Mouse (Mus musculus) liver, embryonic 14.5 days (tissue): Measurements from ENCODE around the gene Sco2. TPM values are rescaled to one million over a fixed set of nuclear protein-coding genes. Genes with fewer than 3 reads are reported as not detected.
A peak's percentile ranks its signal among the peaks of the same experiment; 100 is the strongest.

ENCODE experiments used
- ATAC-seq: fragments of 200-750 bp; cut with Nextera tagmentation; 2 replicates; pipeline ENCODE4 v1.8.0; 2017; ENCODE audit warnings: moderate number of reproducible peaks, mild to moderate bottlenecking, moderate library complexity; ENCODE audit not compliant: insufficient read depth
- DNase-seq, 3 experiments: peaks; one replicate each; pipeline ENCODE4 v3.0.0-alpha.2; 2012 to 2013; ENCODE audit warnings: low read depth in 3 of 3, low spot score in 3 of 3
- H3K27ac ChIP-seq: fragments of 300-500 bp; sonication (generic); 2 replicates; pipeline ENCODE4 v1.5.1; 2014; ENCODE audit warnings: moderate library complexity, mild to moderate bottlenecking, control low read depth, inconsistent platforms
- H3K27me3 ChIP-seq: fragments of 300-500 bp; sonication (generic); 2 replicates; pipeline ENCODE4 v1.6.1; 2014; ENCODE audit warnings: mild to moderate bottlenecking, low read length, moderate library complexity; ENCODE audit not compliant: control insufficient read depth, insufficient read depth
- H3K36me3 ChIP-seq: fragments of 300-500 bp; sonication (generic); replicated peaks from 2 replicates; pipeline ENCODE4 v1.6.1; 2014; ENCODE audit warnings: low read depth; ENCODE audit not compliant: control insufficient read depth, insufficient read depth
- H3K4me1 ChIP-seq, 2 experiments: fragments of 200-500 bp in 1 of 2; fragments of 300-500 bp in 1 of 2; sonication (generic) in 1 of 2; replicated peaks; 2 replicates each; pipeline ENCODE4 v1.6.1; 2012 to 2014; ENCODE audit warnings: antibody characterized with exemption in 1 of 2, inconsistent platforms in 1 of 2, low read length in 1 of 2; ENCODE audit not compliant: control insufficient read depth in 2 of 2, insufficient read depth in 2 of 2
- H3K4me2 ChIP-seq: fragments of 300-500 bp; sonication (generic); 2 replicates; pipeline ENCODE4 v1.6.1; 2014; ENCODE audit warnings: low read depth, mild to moderate bottlenecking, control low read depth, moderate library complexity
- H3K4me3 ChIP-seq, 2 experiments: fragments of 200-500 bp in 1 of 2; fragments of 300-500 bp in 1 of 2; sonication (generic) in 1 of 2; 2 replicates each; pipeline ENCODE4 v1.5.1; 2012 to 2014; ENCODE audit warnings: low read depth in 2 of 2, low read length in 2 of 2, mild to moderate bottlenecking in 2 of 2, control low read depth in 1 of 2, inconsistent platforms in 1 of 2, moderate library complexity in 1 of 2; ENCODE audit not compliant: insufficient read depth in 1 of 2
- H3K9ac ChIP-seq: fragments of 300-500 bp; sonication (generic); replicated peaks from 2 replicates; pipeline ENCODE4 v1.6.1; 2014; ENCODE audit warnings: mild to moderate bottlenecking, control low read depth, moderate library complexity
- H3K9me3 ChIP-seq: fragments of 300-500 bp; sonication (generic); 2 replicates; pipeline ENCODE4 v1.6.1; 2016; ENCODE audit warnings: low read length, mixed read lengths; ENCODE audit not compliant: control insufficient read depth
- CTCF ChIP-seq: IDR thresholded peaks from 2 replicates; pipeline ENCODE4 v1.5.1; 2016; ENCODE audit warnings: antibody characterized with exemption, low read depth, control low read depth
- EP300 ChIP-seq: IDR thresholded peaks from 2 replicates; pipeline ENCODE4 v1.6.1; 2016; ENCODE audit warnings: antibody characterized with exemption, low read depth
- WGBS: fragments of 180-500 bp; shearing (Covaris S2); extraction: QIAGEN DNeasy Blood & Tissue Kit; methylation state at CpG from one replicate; pipeline ENCODE4 v1.1.7; 2014; ENCODE audit not compliant: insufficient replicate concordance; 5-methylcytosine and 5-hydroxymethylcytosine counted together
- polyA plus RNA-seq, 2 experiments: library from polyadenylated mRNA; depleted of rRNA in 1 of 2; stranded (reverse) in 1 of 2; unstranded in 1 of 2; fragments of >200 nt; fragmentation: Nextera tagmentation in 1 of 2; extraction: Ambion mirVana in 1 of 2; gene quantifications; 2 replicates each; pipeline versions ENCODE4 v1.2.1 to v1.2.3; 2012 to 2014

Gene Sco2
- polyA plus RNA-seq, 2 experiments, result 2.8 to 10.7 TPM

- ATAC-seq, result 0 out of 2 replicates have a peak, but pooled peaks have one; percentile 28
- WGBS, result 68% methylated on average over 17 of the region's 17 CpGs
- Histone ChIP-seq H3K9me3 (no peaks in the 10 kb centered on the region), H3K9ac (no peak overlapping the region), H3K36me3 (no peaks in the 10 kb centered on the region), H3K4me2 (no peak overlapping the region), H3K27ac (no peak overlapping the region), H3K4me3 (no peak overlapping the region), H3K4me1 (peaks cover 0 to 5% of the 10 kb centered on the region in 2 experiments; a peak in 1 of 4 replicates), H3K27me3 (no peaks in the 10 kb centered on the region)
- no peak for TF ChIP-seq CTCF
- no peak for TF ChIP-seq EP300
- no peak for DNase-seq
These were observed 38.7 kb downstream of the Sco2 start for GRCm38 (mm10) chr15:89334774-89335537.

GRCm38 (mm10) chr15:89334271-89334670 is 39.4 kb downstream of the Sco2 start, which contains the start of gene Miox:
TSS of gene Miox (plus strand) at chr15:89334398.
- Histone ChIP-seq H3K4me3 (no peak within 1 kb of the TSS), H3K36me3 (no peaks in the 10 kb centered on the region), H3K9ac (no peak within 1 kb of the TSS), H3K9me3 (no peaks in the 10 kb centered on the region), H3K4me1 (peaks cover 0 to 3% of the 10 kb centered on the region in 2 experiments; a peak in 1 of 4 replicates), H3K27ac (no peak within 1 kb of the TSS), H3K4me2 (no peak within 1 kb of the TSS), H3K27me3 (no peaks in the 10 kb centered on the region)
- 74% methylated on average over 7 of the region's 7 CpGs for WGBS
- DNase-seq (no peak), ATAC-seq (no peak)
- TF ChIP-seq CTCF, result no peak
- TF ChIP-seq EP300, result no peak

GRCm38 (mm10) chr15:89326441-89326840 is 47.2 kb downstream of the Sco2 start:
- Histone ChIP-seq H3K36me3 (no peaks in the 10 kb centered on the region), H3K4me3 (no peak overlapping the region), H3K4me1 (peaks cover 0 to 4% of the 10 kb centered on the region in 2 experiments; a peak in 2 of 4 replicates), H3K27ac (no peak overlapping the region), H3K27me3 (no peaks in the 10 kb centered on the region; the same call in 1 of the 2 replicates), H3K9ac (no peak overlapping the region), H3K9me3 (no peaks in the 10 kb centered on the region), H3K4me2 (no peak overlapping the region)
- TF ChIP-seq EP300, result no peak
- DNase-seq (no peak), ATAC-seq (no peak)
- WGBS, result 57% methylated on average over 5 of the region's 5 CpGs

- H3K4me3 ChIP-seq, result peak overlapping the region; percentile 51 to 56
- H3K36me3 ChIP-seq, result no peaks in the 10 kb centered on the region
- peaks cover 4 to 13% of the 10 kb centered on the region in 2 experiments; a peak in 3 of 4 replicates for H3K4me1 ChIP-seq
- peak overlapping the region; percentile 51 for H3K9ac ChIP-seq
- H3K27ac ChIP-seq, result no peak overlapping the region
- TF ChIP-seq CTCF (no peak), EP300 (no peak)
- no peaks in the 10 kb centered on the region for H3K9me3 ChIP-seq
- 62% methylated on average over 4 of the region's 4 CpGs for WGBS
- no peak for DNase-seq
- no peak for ATAC-seq
- peak overlapping the region; percentile 59 for H3K4me2 ChIP-seq
- H3K27me3 ChIP-seq, result no peaks in the 10 kb centered on the region; the same call in 1 of the 2 replicates
These were observed 50.0 kb downstream of the Sco2 start for GRCm38 (mm10) chr15:89323656-89324055.

GRCm38 (mm10) chr15:89322670-89323522 is 50.8 kb downstream of the Sco2 start, which contains the start of gene Adm2:
TSS of gene Adm2 (plus strand) at chr15:89322720.
- peak within 1 kb of the TSS; percentile 51 to 56 for H3K4me3 ChIP-seq
- TF ChIP-seq EP300 (no peak), CTCF (no peak)
- peaks cover 4 to 13% of the 10 kb centered on the region in 2 experiments; a peak in 3 of 4 replicates for H3K4me1 ChIP-seq
- peak within 1 kb of the TSS; percentile 51 for H3K9ac ChIP-seq
- no peaks in the 10 kb centered on the region; the same call in 1 of the 2 replicates for H3K27me3 ChIP-seq
- no peaks in the 10 kb centered on the region for H3K36me3 ChIP-seq
- no peak within 1 kb of the TSS for H3K27ac ChIP-seq
- DNase-seq (no peak), ATAC-seq (peak; percentile 41; the same call in 1 of the 2 replicates)
- H3K9me3 ChIP-seq, result no peaks in the 10 kb centered on the region
- peak within 1 kb of the TSS; percentile 59 for H3K4me2 ChIP-seq
- 14% methylated on average over 26 of the region's 26 CpGs for WGBS

Other genes starting within 250 kb of the Sco2 start
- 8.1 and 8.5 TPM in 2 replicates for gene Hdac10, start 245.1 kb downstream of the Sco2 start, polyA plus RNA-seq (2012; rRNA removed)
- 5.3 and 6.3 TPM in 2 replicates for gene Hdac10, start 245.1 kb downstream of the Sco2 start, polyA plus RNA-seq (2014; fragmentation: Nextera tagmentation; extraction: Ambion mirVana)
- gene Mapk12, start 233.1 kb downstream of the Sco2 start, polyA plus RNA-seq (2012; rRNA removed), result 1.7 and 1.8 TPM in 2 replicates
- 1.1 TPM in 2 replicates for gene Mapk12, start 233.1 kb downstream of the Sco2 start, polyA plus RNA-seq (2014; fragmentation: Nextera tagmentation; extraction: Ambion mirVana)
- 0.84 TPM in 2 replicates for gene Mapk11, start 224.2 kb downstream of the Sco2 start, polyA plus RNA-seq (2012; rRNA removed)
- 0.49 and 0.83 TPM in 2 replicates for gene Mapk11, start 224.2 kb downstream of the Sco2 start, polyA plus RNA-seq (2014; fragmentation: Nextera tagmentation; extraction: Ambion mirVana)
- 21.6 and 23.7 TPM in 2 replicates for gene Plxnb2, start 193.1 kb downstream of the Sco2 start, polyA plus RNA-seq (2012; rRNA removed)
- 16.4 and 18.3 TPM in 2 replicates for gene Plxnb2, start 193.1 kb downstream of the Sco2 start, polyA plus RNA-seq (2014; fragmentation: Nextera tagmentation; extraction: Ambion mirVana)
- 4.5 TPM in 2 replicates for gene Dennd6b, start 177.3 kb downstream of the Sco2 start, polyA plus RNA-seq (2012; rRNA removed)
- gene Dennd6b, start 177.3 kb downstream of the Sco2 start, polyA plus RNA-seq (2014; fragmentation: Nextera tagmentation; extraction: Ambion mirVana), result 1.6 and 2.4 TPM in 2 replicates
- 11.6 and 15.3 TPM in 2 replicates for gene Ppp6r2, start 162.3 kb downstream of the Sco2 start, polyA plus RNA-seq (2012; rRNA removed)
- gene Ppp6r2, start 162.3 kb downstream of the Sco2 start, polyA plus RNA-seq (2014; fragmentation: Nextera tagmentation; extraction: Ambion mirVana), result 17.7 and 19.5 TPM in 2 replicates
- 20.8 and 29.3 TPM in 2 replicates for gene Sbf1, start 58.5 kb downstream of the Sco2 start, polyA plus RNA-seq (2012; rRNA removed)
- 17.8 and 23.5 TPM in 2 replicates for gene Sbf1, start 58.5 kb downstream of the Sco2 start, polyA plus RNA-seq (2014; fragmentation: Nextera tagmentation; extraction: Ambion mirVana)
- gene Adm2, start 51.1 kb downstream of the Sco2 start, polyA plus RNA-seq (2012; rRNA removed), result 2.5 and 2.7 TPM in 2 replicates
- 1.2 and 1.6 TPM in 2 replicates for gene Adm2, start 51.1 kb downstream of the Sco2 start, polyA plus RNA-seq (2014; fragmentation: Nextera tagmentation; extraction: Ambion mirVana)
- gene Miox, start 39.4 kb downstream of the Sco2 start, polyA plus RNA-seq (2012; rRNA removed), result 9.7 and 11.2 TPM in 2 replicates
- 10.2 and 10.8 TPM in 2 replicates for gene Miox, start 39.4 kb downstream of the Sco2 start, polyA plus RNA-seq (2014; fragmentation: Nextera tagmentation; extraction: Ambion mirVana)
- gene Lmf2, start 18.2 kb downstream of the Sco2 start, polyA plus RNA-seq (2012; rRNA removed), result 12.3 and 15.1 TPM in 2 replicates
- gene Lmf2, start 18.2 kb downstream of the Sco2 start, polyA plus RNA-seq (2014; fragmentation: Nextera tagmentation; extraction: Ambion mirVana), result 17.2 and 18.9 TPM in 2 replicates
- 63.8 and 77.0 TPM in 2 replicates for gene Ncaph2, start 18.1 kb downstream of the Sco2 start, polyA plus RNA-seq (2012; rRNA removed)
- gene Ncaph2, start 18.1 kb downstream of the Sco2 start, polyA plus RNA-seq (2014; fragmentation: Nextera tagmentation; extraction: Ambion mirVana), result 104 and 106 TPM in 2 replicates
- gene Tymp, start 3.2 kb upstream of the Sco2 start, polyA plus RNA-seq (2012; rRNA removed), result 0.70 and 0.88 TPM in 2 replicates
- 0.40 and 0.56 TPM in 2 replicates for gene Tymp, start 3.2 kb upstream of the Sco2 start, polyA plus RNA-seq (2014; fragmentation: Nextera tagmentation; extraction: Ambion mirVana)
- gene Odf3b, start 5.4 kb upstream of the Sco2 start, polyA plus RNA-seq (2012; rRNA removed), result 0.76 and 0.89 TPM in 2 replicates
- gene Odf3b, start 5.4 kb upstream of the Sco2 start, polyA plus RNA-seq (2014; fragmentation: Nextera tagmentation; extraction: Ambion mirVana), result 0.57 and 1.3 TPM in 2 replicates
- not detected in 2 replicates for gene Klhdc7b, start 11.1 kb upstream of the Sco2 start, polyA plus RNA-seq (2012; rRNA removed)
- not detected in 2 replicates for gene Klhdc7b, start 11.1 kb upstream of the Sco2 start, polyA plus RNA-seq (2014; fragmentation: Nextera tagmentation; extraction: Ambion mirVana)
- gene Syce3, start 36.7 kb upstream of the Sco2 start, polyA plus RNA-seq (2012; rRNA removed), result not detected in 2 replicates
- not detected in 2 replicates for gene Syce3, start 36.7 kb upstream of the Sco2 start, polyA plus RNA-seq (2014; fragmentation: Nextera tagmentation; extraction: Ambion mirVana)
- gene Cpt1b, start 52.0 kb upstream of the Sco2 start, polyA plus RNA-seq (2012; rRNA removed), result 1.5 and 1.9 TPM in 2 replicates
- gene Cpt1b, start 52.0 kb upstream of the Sco2 start, polyA plus RNA-seq (2014; fragmentation: Nextera tagmentation; extraction: Ambion mirVana), result 2.1 and 2.2 TPM in 2 replicates
- 0.57 and 0.89 TPM in 2 replicates for gene C730034F03Rik, start 55.7 kb upstream of the Sco2 start, polyA plus RNA-seq (2012; rRNA removed)
- 0.56 and 0.69 TPM in 2 replicates for gene C730034F03Rik, start 55.7 kb upstream of the Sco2 start, polyA plus RNA-seq (2014; fragmentation: Nextera tagmentation; extraction: Ambion mirVana)
- gene Gm44502, start 55.9 kb upstream of the Sco2 start, polyA plus RNA-seq (2012; rRNA removed), result 0.19 and 0.58 TPM in 2 replicates
- gene Gm44502, start 55.9 kb upstream of the Sco2 start, polyA plus RNA-seq (2014; fragmentation: Nextera tagmentation; extraction: Ambion mirVana), result 0.14 and 0.34 TPM in 2 replicates
- gene Chkb, start 56.1 kb upstream of the Sco2 start, polyA plus RNA-seq (2012; rRNA removed), result 13.7 and 19.3 TPM in 2 replicates
- 18.3 and 20.5 TPM in 2 replicates for gene Chkb, start 56.1 kb upstream of the Sco2 start, polyA plus RNA-seq (2014; fragmentation: Nextera tagmentation; extraction: Ambion mirVana)
- gene Mapk8ip2, start 80.1 kb upstream of the Sco2 start, polyA plus RNA-seq (2012; rRNA removed), result 0.02 and 0.08 TPM in 2 replicates
- gene Mapk8ip2, start 80.1 kb upstream of the Sco2 start, polyA plus RNA-seq (2014; fragmentation: Nextera tagmentation; extraction: Ambion mirVana), result not detected in 2 replicates
- gene Arsa, start 103.6 kb upstream of the Sco2 start, polyA plus RNA-seq (2012; rRNA removed), result 3.2 and 3.4 TPM in 2 replicates
- 2.7 and 3.1 TPM in 2 replicates for gene Arsa, start 103.6 kb upstream of the Sco2 start, polyA plus RNA-seq (2014; fragmentation: Nextera tagmentation; extraction: Ambion mirVana)
- 2.0 and 2.1 TPM in 2 replicates for gene Shank3, start 125.8 kb upstream of the Sco2 start, polyA plus RNA-seq (2012; rRNA removed)
- gene Shank3, start 125.8 kb upstream of the Sco2 start, polyA plus RNA-seq (2014; fragmentation: Nextera tagmentation; extraction: Ambion mirVana), result 0.39 and 0.63 TPM in 2 replicates
- 0.04 and 0.05 TPM in 2 replicates for gene Acr, start 194.5 kb upstream of the Sco2 start, polyA plus RNA-seq (2012; rRNA removed)
- gene Acr, start 194.5 kb upstream of the Sco2 start, polyA plus RNA-seq (2014; fragmentation: Nextera tagmentation; extraction: Ambion mirVana), result not detected in 2 replicates
- gene Rabl2, start 218.1 kb upstream of the Sco2 start, polyA plus RNA-seq (2012; rRNA removed), result 5.7 and 6.2 TPM in 2 replicates
- gene Rabl2, start 218.1 kb upstream of the Sco2 start, polyA plus RNA-seq (2014; fragmentation: Nextera tagmentation; extraction: Ambion mirVana), result 6.9 and 7.5 TPM in 2 replicates